Comparison of ENCODE assay signal across 8 mouse cellular contexts in genomic region chr15:32778226-32778598, GRCm38 (mm10).
DNase-seq lines count a peak whose midpoint lies in the region; ATAC-seq and TF ChIP-seq lines count a peak whose summit lies in the region.
"Not testable (repeated sequence)": the region's sequence is repeated elsewhere in the genome, so short reads cannot be mapped to it uniquely, and the experiment has no call there.

No protein-coding gene starts in this region.

- H3K4me1 ChIP-seq in embryonic facial prominence, embryonic 10.5 days; forebrain, embryonic 13.5 days; heart, embryonic 15.5 days (replicated peaks); hindbrain, postnatal 0 days (ENCODE audit: insufficient read depth, low read length); kidney, postnatal 0 days (replicated peaks; ENCODE audit: insufficient read depth, low read length); lung, embryonic 15.5 days; midbrain, postnatal 0 days (ENCODE audit: insufficient read depth, low read length); stomach, embryonic 16.5 days (ENCODE audit: control insufficient read depth, insufficient read depth, low read length): not testable (repeated sequence)

- not testable (repeated sequence) for H3K9ac ChIP-seq in forebrain, embryonic 13.5 days; heart, embryonic 15.5 days; hindbrain, postnatal 0 days (replicated peaks; ENCODE audit: low read length); kidney, postnatal 0 days (ENCODE audit: low read depth, low read length); lung, embryonic 15.5 days; midbrain, postnatal 0 days (replicated peaks; ENCODE audit: low read length, poor library complexity, severe bottlenecking); stomach, embryonic 16.5 days (ENCODE audit: low read length)

- WGBS in embryonic facial prominence, embryonic 10.5 days, result 29% methylated on average over 5 of the region's 5 CpGs
- WGBS in forebrain, embryonic 13.5 days, result 27% methylated on average over 5 of the region's 5 CpGs
- 30% methylated on average over 5 of the region's 5 CpGs for WGBS in heart, embryonic 15.5 days
- WGBS in hindbrain, postnatal 0 days, result 18% methylated on average over 5 of the region's 5 CpGs
- 27% methylated on average over 5 of the region's 5 CpGs for whole genome bisulfite sequencing in kidney, postnatal 0 days
- WGBS in lung, embryonic 15.5 days, result 24% methylated on average over 5 of the region's 5 CpGs
- 24% methylated on average over 5 of the region's 5 CpGs for WGBS in midbrain, postnatal 0 days
- 24% methylated on average over 5 of the region's 5 CpGs for WGBS in stomach, embryonic 16.5 days

- H3K27ac ChIP-seq in embryonic facial prominence, embryonic 10.5 days (replicated peaks); forebrain, embryonic 13.5 days; heart, embryonic 15.5 days; hindbrain, postnatal 0 days; kidney, postnatal 0 days; lung, embryonic 15.5 days; midbrain, postnatal 0 days (ENCODE audit: low read depth, low read length); stomach, embryonic 16.5 days (ENCODE audit: low read length): not testable (repeated sequence)

- not testable (repeated sequence) for H3K27me3 ChIP-seq in embryonic facial prominence, embryonic 10.5 days (replicated peaks; ENCODE audit: low read depth, poor library complexity, severe bottlenecking); forebrain, embryonic 13.5 days; heart, embryonic 15.5 days; hindbrain, postnatal 0 days (ENCODE audit: insufficient read depth, low read length); kidney, postnatal 0 days (ENCODE audit: insufficient read depth, low read length); lung, embryonic 15.5 days; midbrain, postnatal 0 days (ENCODE audit: insufficient read depth, low read length); stomach, embryonic 16.5 days (ENCODE audit: control insufficient read depth, insufficient read depth, low read length)

- not testable (repeated sequence) for DNase-seq in embryonic facial prominence, embryonic 10.5 days (ENCODE audit: low spot score); hindbrain, postnatal 0 days (ENCODE audit: low spot score); kidney, postnatal 0 days (ENCODE audit: low spot score); midbrain, postnatal 0 days (ENCODE audit: low spot score)

- peak overlapping the region; percentile 67; the same call in 1 of the 2 replicates for H3K4me3 ChIP-seq in embryonic facial prominence, embryonic 10.5 days
- not testable (repeated sequence) for H3K4me3 ChIP-seq in forebrain, embryonic 13.5 days
- peak overlapping the region; percentile 59 for H3K4me3 ChIP-seq in heart, embryonic 15.5 days
- peak overlapping the region; percentile 57 for H3K4me3 ChIP-seq in hindbrain, postnatal 0 days (ENCODE audit: low read length)
- H3K4me3 ChIP-seq in kidney, postnatal 0 days (replicated peaks; ENCODE audit: low read depth, low read length), result peak overlapping the region; percentile 51
- peak overlapping the region; percentile 61 for H3K4me3 ChIP-seq in lung, embryonic 15.5 days
- H3K4me3 ChIP-seq in midbrain, postnatal 0 days (ENCODE audit: low read depth, low read length), result peak overlapping the region; percentile 49
- peak overlapping the region; percentile 62 for H3K4me3 ChIP-seq in stomach, embryonic 16.5 days (replicated peaks; ENCODE audit: low read length)

- not testable (repeated sequence) for ATAC-seq in forebrain, embryonic 13.5 days; heart, embryonic 15.5 days (replicated peaks; ENCODE audit: insufficient number of reproducible peaks, insufficient read depth, low FRiP score, low read depth); hindbrain, postnatal 0 days; kidney, postnatal 0 days (replicated peaks; ENCODE audit: low FRiP score, low read depth); lung, embryonic 15.5 days (ENCODE audit: borderline replicate concordance, extremely low read depth, low FRiP score, low TSS enrichment); midbrain, postnatal 0 days (ENCODE audit: low FRiP score); stomach, embryonic 16.5 days (ENCODE audit: insufficient read depth, low FRiP score)

- peak overlapping the region; percentile 77 for H3K4me2 ChIP-seq in forebrain, embryonic 13.5 days
- H3K4me2 ChIP-seq in heart, embryonic 15.5 days, result peak overlapping the region; percentile 78
- peak overlapping the region; percentile 57; the same call in 1 of the 2 replicates for H3K4me2 ChIP-seq in hindbrain, postnatal 0 days (ENCODE audit: low read depth, low read length)
- peak overlapping the region; percentile 68 for H3K4me2 ChIP-seq in kidney, postnatal 0 days (ENCODE audit: low read length)
- peak overlapping the region; percentile 72 for H3K4me2 ChIP-seq in lung, embryonic 15.5 days
- H3K4me2 ChIP-seq in midbrain, postnatal 0 days (ENCODE audit: low read depth, low read length, poor library complexity, severe bottlenecking), result not testable (repeated sequence)
- peak overlapping the region; percentile 61 for H3K4me2 ChIP-seq in stomach, embryonic 16.5 days (ENCODE audit: low read depth, low read length)

- H3K9me3 ChIP-seq in embryonic facial prominence, embryonic 10.5 days; forebrain, embryonic 13.5 days (replicated peaks); heart, embryonic 15.5 days (replicated peaks); hindbrain, postnatal 0 days (ENCODE audit: low read length); kidney, postnatal 0 days (replicated peaks; ENCODE audit: low read length); lung, embryonic 15.5 days; midbrain, postnatal 0 days (ENCODE audit: low read length); stomach, embryonic 16.5 days (replicated peaks; ENCODE audit: control insufficient read depth, low read length): not testable (repeated sequence)

- not testable (repeated sequence) for TF ChIP-seq CTCF in hindbrain, postnatal 0 days (IDR thresholded peaks at IDR 0.05; ENCODE audit: low read depth); kidney, postnatal 0 days (IDR thresholded peaks at IDR 0.05; ENCODE audit: low read depth); midbrain, postnatal 0 days (IDR thresholded peaks at IDR 0.05)

- not testable (repeated sequence) for H3K36me3 ChIP-seq in embryonic facial prominence, embryonic 10.5 days (replicated peaks); forebrain, embryonic 13.5 days (ENCODE audit: poor library complexity, severe bottlenecking); heart, embryonic 15.5 days; hindbrain, postnatal 0 days (ENCODE audit: insufficient read depth, low read length); kidney, postnatal 0 days (ENCODE audit: insufficient read depth, low read length); lung, embryonic 15.5 days; midbrain, postnatal 0 days (ENCODE audit: insufficient read depth, low read length); stomach, embryonic 16.5 days (ENCODE audit: control insufficient read depth, insufficient read depth, low read length)
